Mouse (Mus musculus): ENCODE results near the gene Nfkb1.

Nfkb1 gene

GRCm38 (mm10) chr3:135630430-135631095, 60.8 kb downstream of the Nfkb1 start:
- DNase-seq (ENCODE audit: low spot score), result no peak

GRCm38 (mm10) chr3:135629830-135630355, 61.5 kb downstream of the Nfkb1 start:
- DNase-seq (ENCODE audit: low spot score), result no peak

GRCm38 (mm10) chr3:135628706-135629169, 62.6 kb downstream of the Nfkb1 start:
- DNase-seq (ENCODE audit: low spot score), result no peak

- DNase-seq (ENCODE audit: low spot score), result no peak
Measured at GRCm38 (mm10) chr3:135628000-135628705, 63.2 kb downstream of the Nfkb1 start.

- no peak for DNase-seq (ENCODE audit: low spot score)
Measured at GRCm38 (mm10) chr3:135625290-135625689, 66.1 kb downstream of the Nfkb1 start.

- DNase-seq (ENCODE audit: low spot score), result no peak
Measured at GRCm38 (mm10) chr3:135616730-135617129, 74.6 kb downstream of the Nfkb1 start.

GRCm38 (mm10) chr3:135614376-135614775, 77.0 kb downstream of the Nfkb1 start:
- DNase-seq (ENCODE audit: low spot score), result no peak

- no peak for DNase-seq (ENCODE audit: low spot score)
Measured at GRCm38 (mm10) chr3:135610221-135610620, 81.1 kb downstream of the Nfkb1 start.

- no peak for DNase-seq (ENCODE audit: low spot score)
Measured at GRCm38 (mm10) chr3:135607660-135608473, 83.5 kb downstream of the Nfkb1 start.

- no peak for DNase-seq (ENCODE audit: low spot score)
Measured at GRCm38 (mm10) chr3:135607021-135607420, 84.3 kb downstream of the Nfkb1 start.

- DNase-seq (ENCODE audit: low spot score), result no peak
Measured at GRCm38 (mm10) chr3:135606592-135606991, 84.8 kb downstream of the Nfkb1 start.

GRCm38 (mm10) chr3:135605474-135605873, 85.9 kb downstream of the Nfkb1 start:
- DNase-seq (ENCODE audit: low spot score), result no peak

GRCm38 (mm10) chr3:135604626-135605417, 86.5 kb downstream of the Nfkb1 start:
- DNase-seq (ENCODE audit: low spot score), result no peak

GRCm38 (mm10) chr3:135602731-135603130, 88.6 kb downstream of the Nfkb1 start:
- DNase-seq (ENCODE audit: low spot score), result no peak

- DNase-seq (ENCODE audit: low spot score), result no peak
Measured at GRCm38 (mm10) chr3:135598355-135598754, 93.0 kb downstream of the Nfkb1 start.

- DNase-seq (ENCODE audit: low spot score), result no peak
Measured at GRCm38 (mm10) chr3:135597014-135597413, 94.3 kb downstream of the Nfkb1 start.

- DNase-seq (ENCODE audit: low spot score), result no peak
Measured at GRCm38 (mm10) chr3:135594238-135594917, 97.0 kb downstream of the Nfkb1 start.

GRCm38 (mm10) chr3:135592011-135592410, 99.3 kb downstream of the Nfkb1 start:
- DNase-seq (ENCODE audit: low spot score), result no peak

- DNase-seq (ENCODE audit: low spot score), result no peak
Measured at GRCm38 (mm10) chr3:135591376-135591775, 100.0 kb downstream of the Nfkb1 start.

- no peak for DNase-seq (ENCODE audit: low spot score)
Measured at GRCm38 (mm10) chr3:135590471-135590870, 100.9 kb downstream of the Nfkb1 start.

- no peak for DNase-seq (ENCODE audit: low spot score)
Measured at GRCm38 (mm10) chr3:135586471-135586880, 104.9 kb downstream of the Nfkb1 start.

Data from testis, postnatal 14 days (tissue).